Mouse (Mus musculus): Measurements from ENCODE around the gene Glipr1.
A peak's percentile ranks its signal among the peaks of the same experiment; 100 is the strongest.
"Not testable (repeated sequence)": the region's sequence is repeated elsewhere in the genome, so short reads cannot be mapped to it uniquely, and the experiment has no call there.

Gene Glipr1

DNA sequence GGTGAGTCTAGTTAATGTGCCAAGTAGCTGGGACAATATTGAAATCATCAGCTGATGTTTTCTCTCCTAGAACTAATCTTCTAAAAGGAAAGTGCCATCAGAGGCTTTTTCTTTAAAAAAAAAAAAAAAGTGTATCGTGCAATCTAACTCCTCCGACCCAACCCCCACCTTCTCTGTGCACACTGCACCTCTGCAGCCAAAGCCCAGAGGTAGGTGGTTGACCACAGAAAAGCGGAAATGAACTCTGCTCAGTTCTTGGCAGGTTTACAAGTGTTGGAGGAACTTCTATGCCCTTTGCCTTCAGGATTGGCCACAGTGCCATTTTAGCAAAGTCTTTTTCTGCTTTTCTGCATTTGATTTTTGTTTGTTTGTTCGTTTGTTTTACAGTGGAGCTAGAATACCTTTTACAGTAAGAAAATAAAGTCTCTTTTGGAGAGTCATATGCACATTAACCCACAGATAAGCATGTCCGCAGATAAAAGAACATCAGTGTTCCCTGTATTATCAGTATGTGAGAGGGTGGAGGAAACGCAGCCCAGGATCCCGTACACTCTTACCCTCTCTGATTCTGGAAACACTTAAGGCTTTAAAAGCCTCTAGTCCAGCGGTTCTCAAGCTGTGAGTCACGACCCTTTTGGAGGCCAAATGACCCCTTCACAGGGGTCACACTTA is at the start of gene Glipr1:
Gene Glipr1, minus strand, starts transcription at position 88 of the 672 bp plus-strand sequence.
- ATAC-seq (ENCODE audit: low TSS enrichment): no peak

DNA sequence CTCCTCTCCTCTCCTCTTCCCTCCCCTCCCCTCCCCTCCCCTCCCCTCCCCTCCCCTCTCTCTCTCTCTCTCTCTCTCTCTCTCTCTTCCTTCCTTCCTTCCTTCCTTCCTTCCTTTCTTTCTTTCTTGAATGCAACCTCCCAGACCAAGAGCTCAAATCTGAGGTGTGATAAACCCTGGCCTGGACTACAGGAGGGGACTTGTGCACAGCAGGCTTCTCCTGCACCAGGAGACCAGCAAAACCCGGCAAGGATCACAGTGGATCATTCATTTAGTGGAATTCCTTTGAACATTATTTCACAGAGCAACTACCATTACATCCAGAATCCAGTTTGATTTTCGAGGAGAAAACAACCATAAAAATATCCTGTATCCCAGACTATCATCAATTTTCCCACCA is 49.5 kb upstream of the Glipr1 start:
- ATAC-seq (ENCODE audit: low TSS enrichment): peak; percentile 55; the same call in 1 of the 2 replicates

DNA sequence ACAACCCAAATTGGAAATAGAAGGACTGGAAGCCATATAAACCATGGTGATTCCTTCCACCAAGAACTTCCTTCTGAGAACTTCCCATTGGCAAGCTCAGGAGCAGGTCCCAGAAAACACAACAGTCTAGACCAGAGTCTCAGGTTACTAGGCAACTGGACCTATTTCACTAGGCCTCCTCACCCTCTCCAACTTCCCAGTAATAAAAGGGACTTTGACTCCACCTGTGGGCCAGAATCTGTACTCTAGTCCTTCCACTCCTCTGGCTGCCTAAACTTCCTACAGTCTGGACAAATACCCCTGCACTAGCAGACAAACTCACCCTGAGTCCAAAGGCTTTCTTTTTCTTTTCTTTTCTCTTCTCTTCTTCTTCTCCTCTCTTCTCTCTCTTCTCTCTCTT is 48.8 kb upstream of the Glipr1 start:
- ATAC-seq (ENCODE audit: low TSS enrichment): no peak

DNA sequence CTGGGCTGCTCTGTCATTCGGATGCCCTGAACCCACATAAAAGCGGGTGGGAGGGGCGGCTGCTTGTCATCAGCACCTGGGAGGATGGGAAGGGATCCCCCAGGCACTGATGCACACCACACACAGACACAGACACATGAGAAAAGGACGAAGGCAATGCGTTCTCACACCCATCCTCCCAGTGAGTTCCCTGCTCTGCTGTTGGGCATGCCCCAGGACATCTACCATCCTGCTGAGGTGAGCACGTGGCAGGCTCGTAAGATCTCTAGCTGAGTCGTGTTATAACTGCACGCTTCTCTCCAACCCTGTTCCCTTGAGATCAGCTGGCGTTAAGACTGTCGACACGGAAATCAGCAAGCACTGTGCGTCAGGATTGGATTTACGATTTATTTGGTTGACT is 41.9 kb upstream of the Glipr1 start:
- ATAC-seq (ENCODE audit: low TSS enrichment): not testable (repeated sequence)

DNA sequence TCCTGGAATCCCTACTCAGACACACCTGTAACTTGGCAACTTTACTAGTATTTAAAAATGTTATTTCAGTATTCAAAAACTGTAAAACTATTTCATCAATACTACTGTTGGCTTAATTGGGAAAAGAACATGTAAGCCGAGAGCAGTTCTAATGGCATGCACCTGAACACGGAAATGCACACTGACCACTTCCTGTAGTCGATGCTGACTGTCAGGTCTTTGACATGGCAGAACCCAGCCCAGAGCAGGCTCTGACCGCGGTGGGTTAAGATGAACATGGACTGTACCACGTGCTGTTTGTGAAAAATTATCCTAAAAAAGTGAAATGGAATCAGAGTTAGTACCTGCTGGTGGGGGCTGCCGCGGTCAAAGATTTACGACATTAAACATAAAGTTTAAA is 41.1 kb upstream of the Glipr1 start:
- ATAC-seq (ENCODE audit: low TSS enrichment): not testable (repeated sequence)

DNA sequence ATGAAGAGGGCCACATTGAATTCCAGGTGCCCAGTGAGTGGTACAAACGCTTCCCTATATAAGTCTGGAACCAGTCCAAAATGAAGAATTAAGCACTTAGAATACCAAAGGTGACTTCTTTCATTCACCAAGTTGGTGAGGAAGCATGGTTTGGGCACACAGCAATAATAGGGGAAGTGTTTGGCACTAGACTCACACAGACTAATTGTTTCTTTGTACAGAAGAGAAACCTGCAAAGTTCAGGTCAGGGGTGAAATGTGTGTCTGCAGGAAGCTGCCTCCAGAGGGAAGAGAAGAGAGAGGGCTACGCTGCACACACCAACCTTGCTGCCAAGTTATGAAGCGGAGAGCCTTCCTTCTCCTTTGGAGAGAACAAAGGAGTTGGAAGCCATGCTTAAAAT is 26.3 kb upstream of the Glipr1 start:
- ATAC-seq (ENCODE audit: low TSS enrichment): not testable (repeated sequence)

DNA sequence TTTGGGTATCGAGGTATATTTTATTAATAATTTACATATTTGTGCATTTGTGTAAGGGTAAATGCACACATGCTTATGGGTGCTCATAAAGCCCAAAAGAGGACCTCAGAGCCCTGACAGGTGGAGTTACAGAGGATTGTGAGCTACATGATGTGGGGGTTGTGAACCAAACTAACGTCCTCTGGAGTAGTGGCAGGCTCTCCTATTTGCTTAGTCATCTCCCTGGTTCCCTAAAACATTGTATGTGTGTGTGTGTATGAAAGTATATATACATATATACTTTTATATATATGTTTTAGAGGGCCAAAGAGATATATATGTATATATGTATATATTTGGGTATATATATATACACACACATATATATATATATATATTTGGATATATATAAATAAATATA is 21.2 kb upstream of the Glipr1 start:
- no peak for ATAC-seq (ENCODE audit: low TSS enrichment)

DNA sequence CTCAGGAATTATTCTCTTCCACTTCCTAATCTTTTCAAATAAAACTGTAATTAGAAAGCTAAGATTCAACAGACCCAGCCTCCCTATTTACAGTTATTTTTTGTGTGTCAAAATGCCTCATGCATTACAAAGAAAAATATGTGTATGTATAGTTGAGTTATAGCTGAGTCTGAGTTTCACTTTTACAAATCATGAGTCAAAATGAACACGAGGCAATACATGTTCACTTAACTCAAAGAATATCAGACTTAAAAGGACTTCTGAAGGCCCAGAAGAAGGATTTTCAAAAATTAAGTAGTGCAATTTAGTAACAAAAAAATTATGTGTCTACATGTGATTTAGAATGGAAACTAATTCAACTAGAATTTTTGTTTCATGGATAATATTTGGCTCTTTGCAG is 7.1 kb upstream of the Glipr1 start:
- not testable (repeated sequence) for ATAC-seq (ENCODE audit: low TSS enrichment)

DNA sequence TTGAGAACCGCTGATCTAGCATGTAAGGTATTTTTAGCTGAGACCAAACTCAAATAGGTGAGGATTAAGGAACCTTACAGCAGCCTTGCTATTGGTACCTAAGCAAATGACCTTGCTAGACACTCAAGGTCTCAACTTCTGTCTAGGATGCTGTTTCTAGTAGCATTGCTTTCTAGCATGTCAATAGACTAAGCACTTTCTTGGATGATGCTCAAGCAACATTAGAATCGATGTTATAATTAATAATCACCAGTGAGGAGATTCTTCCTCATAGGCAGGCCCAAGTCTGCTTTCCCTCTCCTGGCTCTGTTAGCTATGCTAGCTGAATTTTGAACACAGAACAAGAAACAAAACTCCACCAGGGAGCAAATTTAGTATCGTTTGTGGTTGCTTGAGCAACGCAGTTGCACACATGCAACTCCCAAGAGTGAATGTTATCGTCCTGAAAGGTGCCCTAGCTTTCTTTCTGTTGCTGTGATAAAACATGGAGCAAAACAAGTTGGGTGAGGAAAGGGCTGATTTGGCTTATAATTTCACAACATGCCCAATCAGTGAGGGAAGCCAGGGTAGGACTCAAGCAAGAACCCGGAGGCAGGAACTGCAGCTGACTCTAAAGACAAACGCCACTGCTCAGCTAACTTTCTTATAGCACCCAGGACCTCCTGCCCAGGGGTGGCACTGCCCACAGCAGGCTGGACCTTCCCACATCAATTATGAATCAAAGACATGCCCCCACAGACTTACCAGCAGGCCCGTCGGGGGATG is 493 bp downstream of the Glipr1 start:
- no peak for ATAC-seq (ENCODE audit: low TSS enrichment)

DNA sequence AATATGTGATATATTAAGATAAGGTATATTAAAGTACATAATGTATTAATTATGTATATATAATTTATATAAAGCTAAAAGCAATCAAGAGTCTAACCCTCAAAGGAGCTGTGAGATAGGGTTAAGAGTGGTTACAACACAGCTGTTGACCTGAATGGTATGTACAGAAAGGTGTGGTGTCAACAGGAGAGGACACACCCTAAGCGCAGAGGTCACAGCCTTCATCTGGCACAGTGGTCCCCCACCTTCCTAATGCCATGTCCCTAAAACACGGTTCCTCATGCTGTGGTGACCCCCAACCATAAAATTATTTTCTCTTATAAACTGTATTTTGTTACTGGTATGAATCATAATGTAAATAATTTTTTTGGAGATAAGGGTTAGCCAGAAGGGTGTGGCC is 1.1 kb downstream of the Glipr1 start:
- ATAC-seq (ENCODE audit: low TSS enrichment): no peak

DNA sequence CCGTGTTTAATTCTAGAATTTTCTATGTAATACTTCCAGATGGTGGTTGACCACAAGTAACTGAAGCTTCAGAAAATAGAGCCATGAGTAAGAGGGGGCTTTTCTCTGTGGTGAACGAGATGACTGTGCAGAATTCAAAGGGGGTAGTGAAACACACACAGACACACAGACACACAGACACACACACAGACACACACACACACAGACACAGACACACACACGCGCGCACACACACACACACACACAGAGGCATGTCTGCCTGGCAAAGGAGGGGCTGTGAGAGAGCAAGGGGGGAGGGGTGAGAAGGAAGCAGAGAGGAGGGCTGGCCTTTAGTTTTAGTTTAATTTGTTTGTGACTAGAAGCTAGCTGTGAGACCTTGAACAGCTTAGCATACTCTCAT is 1.9 kb downstream of the Glipr1 start:
- no peak for ATAC-seq (ENCODE audit: low TSS enrichment)

DNA sequence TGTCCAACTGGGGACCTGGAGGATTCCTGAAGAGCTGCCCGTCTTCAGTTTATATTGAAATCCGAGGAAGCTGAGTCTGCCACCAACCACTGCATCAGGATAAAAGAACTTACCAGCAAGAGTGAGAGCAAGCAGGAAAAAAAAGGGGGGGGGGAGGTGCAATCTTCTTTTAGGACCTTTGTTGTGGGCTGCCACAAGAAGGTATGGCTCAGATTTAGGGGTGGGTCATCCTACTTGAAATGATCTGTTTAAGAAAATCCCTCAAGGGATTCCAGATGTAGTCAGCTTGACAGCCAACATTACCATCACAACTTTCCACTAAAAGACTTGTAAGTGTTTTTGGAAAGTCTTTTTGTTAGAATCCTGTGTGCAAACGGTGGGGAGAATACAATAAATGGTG is 2.7 kb downstream of the Glipr1 start:
- no peak for ATAC-seq (ENCODE audit: low TSS enrichment)

DNA sequence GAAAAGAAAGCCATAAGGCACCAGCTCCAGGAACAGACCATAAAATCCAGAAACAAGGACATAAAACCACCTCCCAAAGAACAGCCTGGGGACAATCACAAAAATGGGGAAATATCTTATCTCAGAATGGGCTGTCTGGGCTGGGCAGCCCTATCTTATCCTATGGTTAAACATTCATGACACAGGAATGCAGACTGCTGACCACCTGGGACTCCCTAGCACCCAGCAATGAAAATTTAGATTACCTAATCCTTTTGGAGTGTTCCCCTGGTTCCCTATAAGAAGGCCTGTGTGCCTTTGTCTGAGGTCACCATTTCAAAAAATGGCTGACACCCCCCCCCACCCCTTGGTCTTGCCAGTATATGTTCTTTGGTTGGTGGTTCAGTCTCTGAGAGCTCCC is 4.8 kb downstream of the Glipr1 start:
- no peak for ATAC-seq (ENCODE audit: low TSS enrichment)

DNA sequence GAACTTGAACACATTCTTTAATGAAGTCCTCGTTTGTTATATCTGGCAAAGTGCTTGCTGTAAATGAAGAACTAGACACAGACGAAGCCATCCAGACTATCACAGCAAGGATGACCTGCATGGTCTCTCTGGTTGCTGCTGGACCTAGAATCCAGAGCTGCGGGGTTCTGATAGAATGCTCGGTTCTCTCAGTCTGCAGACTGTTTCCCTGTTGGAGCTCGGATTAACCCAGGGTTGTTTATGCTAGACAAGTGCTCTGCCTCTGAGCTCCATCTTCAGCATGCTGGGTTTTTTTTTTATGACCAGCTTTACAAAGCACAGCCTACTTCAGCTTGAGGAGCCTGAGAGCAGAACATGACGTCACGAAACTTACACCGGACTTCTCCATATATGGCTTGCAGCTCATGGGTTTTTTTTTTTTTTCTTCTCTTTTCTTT is 5.5 kb downstream of the Glipr1 start:
- ATAC-seq (ENCODE audit: low TSS enrichment): no peak

DNA sequence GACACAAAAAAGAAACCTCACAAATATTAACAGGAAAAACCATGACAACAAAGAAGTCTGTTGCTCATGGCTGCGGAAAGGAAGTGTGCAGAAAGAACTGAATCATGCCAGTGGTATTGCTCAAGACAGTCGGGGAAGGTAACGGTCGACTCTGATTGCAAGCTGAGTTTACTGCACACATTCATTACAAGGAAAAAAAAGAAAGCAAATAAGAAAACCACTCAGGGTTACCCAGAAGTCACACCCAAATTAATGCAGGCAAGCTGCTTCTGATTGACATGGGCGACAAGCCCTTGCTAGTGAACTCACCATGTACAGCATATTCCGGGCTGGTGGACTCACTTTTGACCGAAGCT is 5.9 kb downstream of the Glipr1 start:
- ATAC-seq (ENCODE audit: low TSS enrichment): no peak

DNA sequence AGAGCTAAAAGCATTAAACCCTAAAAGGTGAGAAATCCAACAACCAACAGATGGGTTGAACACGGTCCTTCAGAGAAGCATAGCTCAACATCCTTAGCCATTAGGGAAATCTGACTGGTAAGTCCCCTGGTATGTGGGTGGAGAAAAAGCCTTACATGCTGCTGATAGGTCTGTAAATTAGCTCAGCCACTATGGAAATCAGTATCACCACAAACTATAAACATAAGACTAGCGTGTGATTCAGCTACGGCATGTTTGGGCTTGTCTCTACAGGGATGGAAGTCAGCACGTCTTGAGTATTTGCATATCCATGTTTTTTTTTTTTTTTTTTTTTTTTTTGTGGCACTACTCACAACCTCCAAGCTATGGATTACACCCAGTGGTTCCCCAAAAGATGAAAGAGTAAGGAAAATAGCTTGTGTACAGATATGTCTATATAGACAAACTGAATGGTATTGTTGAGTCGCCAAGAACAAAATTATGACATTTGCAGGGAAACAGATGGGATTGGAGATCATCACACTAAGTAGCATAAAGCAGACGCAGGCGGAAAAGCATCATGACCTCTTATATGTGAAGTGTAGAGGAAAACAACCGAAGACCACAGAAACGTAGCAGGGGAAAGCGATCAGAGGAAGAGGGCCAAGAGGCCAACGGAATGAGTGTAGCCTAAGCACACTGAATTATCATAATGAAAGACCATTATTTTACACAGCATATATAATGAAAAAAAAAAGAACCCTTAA is 6.5 kb downstream of the Glipr1 start:
- ATAC-seq (ENCODE audit: low TSS enrichment): no peak

DNA sequence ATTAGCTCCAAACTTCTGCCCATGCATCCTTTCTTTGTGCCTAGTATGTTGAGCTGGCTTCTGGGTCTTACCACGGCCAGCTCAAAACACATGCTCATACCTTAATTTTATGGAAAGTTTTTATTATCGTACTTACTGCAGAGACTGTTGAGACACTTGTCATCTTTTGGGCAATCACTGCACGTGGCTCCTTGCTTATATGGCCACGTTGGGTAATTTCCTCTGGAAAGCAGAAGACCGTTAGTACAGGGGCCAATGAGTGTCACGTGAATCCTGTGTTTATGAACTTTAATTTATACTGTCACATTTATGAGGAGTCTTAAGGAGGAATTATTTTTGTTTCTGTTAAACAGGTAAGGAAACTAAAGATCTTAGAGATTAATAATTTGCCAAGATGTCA is 16.0 kb downstream of the Glipr1 start:
- no peak for ATAC-seq (ENCODE audit: low TSS enrichment)

DNA sequence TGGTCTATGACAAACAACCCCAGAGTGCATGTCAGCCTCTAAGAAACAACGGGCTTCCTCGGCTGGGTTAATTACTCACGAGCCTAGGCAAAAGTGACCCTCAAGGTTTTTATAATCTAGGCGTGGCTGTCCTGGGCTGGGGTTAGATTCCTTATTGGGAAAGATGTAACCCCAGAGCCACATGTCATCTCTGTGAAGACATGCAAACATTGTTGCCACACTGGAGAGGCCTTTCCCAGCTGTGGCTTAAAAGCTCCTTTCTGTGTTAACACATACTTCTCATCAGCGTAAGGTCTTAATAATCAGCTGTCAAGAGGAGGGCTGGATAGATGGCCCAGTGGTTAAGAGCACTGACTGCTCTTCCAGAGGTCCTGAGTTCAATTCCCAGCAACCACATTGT is 19.4 kb downstream of the Glipr1 start:
- ATAC-seq (ENCODE audit: low TSS enrichment): no peak

DNA sequence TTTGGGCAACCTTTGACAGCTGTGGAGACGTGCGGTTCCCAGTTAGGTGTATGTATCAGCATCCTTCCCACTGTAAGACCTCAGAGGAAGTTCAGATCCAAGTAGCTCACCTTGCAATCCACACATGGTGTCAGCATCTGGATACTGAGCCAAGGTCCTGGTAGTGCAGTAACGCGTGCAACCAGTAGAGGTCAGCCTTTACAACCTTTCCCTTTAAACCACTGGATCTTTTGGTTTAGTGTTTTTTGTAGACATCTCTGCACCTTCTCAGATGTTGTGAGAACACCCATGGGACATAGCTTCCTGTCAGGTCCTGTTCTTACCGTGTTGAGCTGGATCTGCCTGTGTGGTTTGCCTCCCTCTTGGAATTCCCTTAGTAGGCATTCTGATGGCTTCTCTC is 24.8 kb downstream of the Glipr1 start:
- peak; percentile 64 for ATAC-seq (ENCODE audit: low TSS enrichment)

DNA sequence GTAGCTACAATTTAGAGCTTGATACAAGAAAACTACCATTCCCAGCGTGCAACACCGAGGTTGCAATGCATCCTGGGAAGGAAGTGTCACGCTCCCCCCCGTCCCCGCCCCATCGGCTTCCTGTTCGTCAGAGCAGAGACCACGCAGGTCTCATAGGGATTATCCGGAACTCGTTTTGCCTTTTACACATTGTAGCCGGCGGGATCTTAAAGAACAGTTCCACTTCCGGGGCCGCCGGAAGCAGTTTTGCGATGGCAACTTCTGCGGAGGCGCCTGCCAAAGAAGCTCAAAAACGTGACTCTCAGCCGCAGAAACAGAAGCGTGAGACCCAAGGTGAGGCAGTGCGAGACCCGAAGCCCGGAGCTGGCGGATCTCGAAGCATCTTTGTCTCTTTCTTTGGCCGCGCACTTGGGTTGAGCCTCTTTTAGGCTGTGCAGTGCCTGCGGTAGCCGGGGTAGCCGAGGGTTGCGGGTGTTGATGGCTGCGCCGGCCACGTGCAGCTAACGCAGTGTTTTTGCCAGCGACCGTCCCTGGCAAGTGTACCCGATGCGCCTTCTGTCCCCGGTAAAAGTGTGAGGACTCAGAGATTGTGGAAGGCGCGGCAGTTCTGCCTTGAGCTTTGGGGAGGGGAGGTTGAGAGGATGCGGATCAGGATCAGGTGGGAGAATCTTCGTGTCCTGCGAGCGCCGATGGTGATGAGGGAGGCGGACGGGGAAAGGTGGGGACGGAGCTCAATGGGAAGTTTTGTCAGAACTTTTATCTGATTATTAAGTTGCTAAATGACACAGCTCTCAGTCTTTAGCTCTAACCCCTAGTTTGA is 29.7 kb downstream of the Glipr1 start, which contains the start of gene Krr1:
Gene Krr1, plus strand, starts transcription at position 123 of the 820 bp plus-strand sequence.
- peak; percentile 99 for ATAC-seq (ENCODE audit: low TSS enrichment)

DNA sequence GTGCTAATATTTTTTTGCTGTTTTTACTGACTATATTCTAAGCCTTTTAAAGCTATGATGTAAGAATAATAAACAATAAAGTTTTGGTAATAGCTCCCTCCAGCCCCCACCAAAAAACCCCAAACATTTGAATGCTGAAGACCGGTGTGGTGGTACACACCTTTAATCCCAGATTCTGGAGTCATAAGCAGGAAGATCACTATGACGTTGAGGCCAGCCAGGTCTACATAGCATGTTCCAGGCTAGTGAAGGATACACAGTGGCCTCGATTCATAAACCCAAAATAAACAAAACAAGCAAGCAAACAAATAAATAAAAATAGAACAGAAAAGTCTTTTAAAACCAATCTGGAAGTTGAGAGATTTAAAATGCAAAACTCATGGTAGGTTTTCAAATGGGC is 30.5 kb downstream of the Glipr1 start:
- ATAC-seq (ENCODE audit: low TSS enrichment): no peak

DNA sequence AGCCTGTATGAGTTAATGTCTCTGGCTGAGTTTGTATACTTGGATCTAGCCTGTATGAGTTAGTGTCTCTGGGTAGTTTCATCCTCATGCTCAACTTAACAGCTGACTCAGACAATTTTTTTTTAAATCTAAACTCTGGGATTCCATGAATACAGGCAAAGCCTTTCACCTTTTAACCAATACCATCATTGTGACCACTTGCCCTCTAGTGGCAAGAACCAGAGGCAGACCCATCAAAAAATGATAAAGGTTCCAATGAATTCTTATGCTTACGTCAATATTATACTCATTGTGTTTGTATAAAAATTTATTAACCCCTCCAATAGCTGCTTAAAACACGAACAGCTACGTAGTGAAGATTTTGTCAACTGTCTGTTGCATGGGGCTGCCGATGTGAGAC is 36.0 kb downstream of the Glipr1 start:
- ATAC-seq (ENCODE audit: low TSS enrichment): no peak

Data from frontal cortex, adult (tissue).